Mouse (Mus musculus) heart, adult 2 months (tissue): Measurements from ENCODE around the gene Slc9a3r1. TPM values are rescaled to one million over a fixed set of nuclear protein-coding genes. Genes with fewer than 3 reads are reported as not detected.

Experiments used
- DNase-seq, 2 experiments: peaks; one replicate each; pipeline ENCODE4 v3.0.0; 2021
- H3K27ac ChIP-seq: fragments of 200-600 bp; 2 replicates; pipeline ENCODE4 v1.8.1; 2022
- H3K27me3 ChIP-seq: fragments of 200-500 bp; 2 replicates; pipeline ENCODE4 v1.6.1; 2012; ENCODE audit warnings: mild to moderate bottlenecking, low read length, inconsistent platforms, mixed read lengths; ENCODE audit not compliant: control insufficient read depth, insufficient read depth
- H3K36me3 ChIP-seq: fragments of 200-500 bp; 2 replicates; pipeline ENCODE4 v1.6.1; 2012; ENCODE audit warnings: low read length, inconsistent platforms; ENCODE audit not compliant: control insufficient read depth, insufficient read depth
- H3K4me1 ChIP-seq: fragments of 200-500 bp; 2 replicates; pipeline ENCODE4 v1.6.1; 2011; ENCODE audit warnings: low read length; ENCODE audit not compliant: control insufficient read depth, insufficient read depth
- H3K4me3 ChIP-seq: fragments of 200-600 bp; 2 replicates; pipeline ENCODE4 v1.8.1; 2022
- H3K79me2 ChIP-seq: fragments of 200-500 bp; replicated peaks from 2 replicates; pipeline ENCODE4 v1.6.1; 2012; ENCODE audit warnings: mild to moderate bottlenecking, inconsistent platforms, low read length, moderate library complexity, mixed read lengths; ENCODE audit not compliant: control insufficient read depth, insufficient read depth
- H3K9ac ChIP-seq: fragments of 200-500 bp; 2 replicates; pipeline ENCODE4 v1.6.1; 2012; ENCODE audit warnings: low read depth, mild to moderate bottlenecking, control low read depth, inconsistent platforms, low read length, mixed read lengths
- CTCF ChIP-seq: fragments of 200-600 bp; IDR thresholded peaks from 2 replicates; pipeline ENCODE4 v1.8.1; 2022; ENCODE audit warnings: antibody characterized with exemption, mild to moderate bottlenecking, moderate library complexity
- EP300 ChIP-seq: fragments of 200-500 bp; IDR thresholded peaks from 2 replicates; pipeline ENCODE4 v1.6.1; 2011; ENCODE audit warnings: low read depth, low read length, control low read depth; ENCODE audit not compliant: insufficient read depth
- POLR2A ChIP-seq: fragments of 200-500 bp; IDR thresholded peaks from 2 replicates; pipeline ENCODE4 v1.6.1; 2011; ENCODE audit warnings: mild to moderate bottlenecking, low read depth, low read length, control low read depth; ENCODE audit not compliant: insufficient read depth
- WGBS: fragments of 180-500 bp; shearing (Covaris S2); methylation state at CpG from one replicate; pipeline ENCODE4 v1.1.7; 2018; 5-methylcytosine and 5-hydroxymethylcytosine counted together
- intact Hi-C: fragments of 180-260 bp; cut with DNase I; formaldehyde crosslinking; loops from one replicate; pipeline ENCODE4 v1.15.1; 2025
- polyA plus RNA-seq: library from polyadenylated mRNA; depleted of rRNA; stranded (reverse); fragments of >200 nt; gene quantifications from 2 replicates; pipeline ENCODE4 v1.2.3, GENCODE M21; 2012
- total RNA-seq, 2 experiments: library from RNA; stranded (reverse); gene quantifications; 2 replicates each; pipeline ENCODE4 v1.2.3; 2021

Slc9a3r1 gene
- total and polyA plus RNA-seq, 3 experiments: 8.1 to 10.1 (median 9.7) TPM

GRCm38 (mm10) chr11:115153699-115154292 is 9.3 kb upstream of the Slc9a3r1 start:
- no peaks in the 10 kb centered on the region for H3K36me3 ChIP-seq
- H3K4me3 ChIP-seq: peak overlapping the region; percentile 19; the same call in 1 of the 2 replicates
- H3K9ac ChIP-seq: no peak overlapping the region
- no peaks in the 10 kb centered on the region; the same call in 1 of the 2 replicates for H3K4me1 ChIP-seq
- TF ChIP-seq POLR2A (peak; percentile 39; the same call in 1 of the 2 replicates), EP300 (0 out of 2 replicates have a peak, but pooled peaks have one; percentile 18), CTCF (peak; percentile 89)
- 0 out of 2 replicates have a peak, but pooled peaks cover 3% of the 10 kb centered on the region for H3K27me3 ChIP-seq
- intact Hi-C loops: loop anchor here (1.0 kb wide), 1 partner anchor 70 kb away; no protein-coding TSS in a partner anchor
- H3K79me2 ChIP-seq: no peaks in the 10 kb centered on the region
- no peak overlapping the region; the same call in 1 of the 2 replicates for H3K27ac ChIP-seq
- DNase-seq: peak; percentile 83 to 85
- WGBS: under 1% methylated on average over 35 of the region's 35 CpGs

- Histone ChIP-seq H3K79me2 (no peaks in the 10 kb centered on the region), H3K4me3 (no peak overlapping the region), H3K27ac (no peak overlapping the region), H3K27me3 (0 out of 2 replicates have a peak, but pooled peaks cover 3% of the 10 kb centered on the region), H3K4me1 (no peaks in the 10 kb centered on the region; the same call in 1 of the 2 replicates), H3K9ac (no peak overlapping the region), H3K36me3 (no peaks in the 10 kb centered on the region)
- TF ChIP-seq CTCF (no peak), EP300 (no peak), POLR2A (no peak)
- no peak for DNase-seq
- 21% methylated on average over 5 of the region's 5 CpGs for WGBS
- intact Hi-C loops: no loop called here
Observed at GRCm38 (mm10) chr11:115155053-115155634, 8.0 kb upstream of the Slc9a3r1 start.

DNA sequence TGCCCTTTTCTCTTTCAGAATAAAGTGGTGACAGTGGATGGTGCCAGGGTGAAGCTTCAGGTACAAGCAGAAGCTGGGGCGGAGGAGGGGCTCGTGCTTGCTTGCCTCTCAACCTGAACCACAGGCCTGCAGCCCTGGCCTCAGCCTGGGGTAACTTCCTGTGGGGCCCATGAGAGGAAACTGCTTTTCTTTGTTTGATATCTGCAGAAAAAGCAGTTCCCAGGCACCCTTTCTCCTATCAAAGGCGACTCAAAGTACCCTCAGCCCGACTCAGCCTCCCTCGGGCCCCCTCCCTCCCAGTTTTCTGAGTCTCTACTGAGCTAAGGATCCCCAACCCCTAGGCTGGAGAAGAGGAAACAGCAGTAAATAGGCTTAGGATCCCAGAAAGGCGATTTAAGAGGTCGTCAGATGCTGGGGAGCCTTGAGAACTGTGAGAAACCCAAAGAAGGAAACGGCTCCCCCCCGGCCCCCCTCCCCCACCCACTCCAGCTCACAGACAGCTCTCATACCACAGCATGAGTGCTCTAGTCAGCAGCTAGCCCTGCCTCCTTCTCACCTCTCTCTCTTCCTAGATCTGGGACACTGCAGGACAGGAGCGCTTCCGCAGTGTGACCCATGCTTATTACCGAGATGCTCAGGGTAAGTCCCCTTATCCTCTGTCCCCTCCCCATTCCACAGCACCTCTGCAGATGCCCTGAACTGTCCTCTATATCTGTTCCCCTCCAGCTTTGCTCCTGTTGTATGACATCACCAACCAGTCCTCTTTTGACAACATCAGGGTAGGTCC is 5.0 kb upstream of the Slc9a3r1 start:
- no peak for DNase-seq
- intact Hi-C loops: no loop called here
- Histone ChIP-seq H3K9ac (no peak overlapping the region), H3K4me1 (no peaks in the 10 kb centered on the region), H3K4me3 (no peak overlapping the region), H3K27me3 (0 out of 2 replicates have a peak, but pooled peaks cover 1% of the 10 kb centered on the region), H3K27ac (no peak overlapping the region; the same call in 1 of the 2 replicates), H3K79me2 (no peaks in the 10 kb centered on the region), H3K36me3 (no peaks in the 10 kb centered on the region)
- no peak for TF ChIP-seq EP300
- no peak for TF ChIP-seq POLR2A
- TF ChIP-seq CTCF: no peak
- WGBS: 21% methylated on average over 12 of the region's 12 CpGs

DNA sequence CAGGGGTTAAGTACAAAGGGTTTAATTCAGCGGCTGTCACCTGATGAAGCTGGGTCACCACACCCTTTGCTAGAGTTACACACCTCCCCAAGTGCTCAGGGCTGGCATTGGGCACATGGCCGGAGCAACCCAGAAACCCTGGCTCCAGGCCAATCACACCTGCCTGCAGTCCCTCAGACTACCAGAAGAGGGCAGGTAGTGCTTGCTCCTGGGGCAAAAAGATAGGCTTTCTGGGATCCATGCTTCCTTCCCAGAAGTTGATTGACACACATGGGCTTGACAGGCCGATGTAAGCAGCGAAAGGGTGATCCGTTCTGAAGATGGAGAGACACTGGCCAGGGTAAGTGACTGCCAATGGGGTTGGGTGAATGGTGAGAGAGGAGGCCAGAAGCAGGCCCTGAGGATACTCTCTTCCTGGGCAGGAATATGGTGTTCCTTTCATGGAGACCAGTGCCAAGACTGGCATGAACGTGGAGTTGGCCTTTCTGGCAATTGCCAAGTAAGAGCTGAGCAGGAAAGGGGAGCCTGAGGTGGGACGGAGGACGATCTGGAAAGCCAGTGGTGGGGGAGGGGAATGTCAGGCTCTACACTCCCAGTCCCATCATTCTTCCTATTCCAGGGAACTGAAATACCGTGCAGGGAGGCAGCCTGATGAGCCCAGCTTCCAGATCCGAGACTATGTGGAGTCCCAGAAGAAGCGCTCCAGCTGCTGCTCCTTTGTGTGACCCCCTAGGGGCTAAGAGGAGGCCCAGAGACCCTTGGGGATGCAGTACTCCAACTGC is 2.9 kb upstream of the Slc9a3r1 start:
- Histone ChIP-seq H3K79me2 (no peaks in the 10 kb centered on the region), H3K4me3 (no peak overlapping the region), H3K9ac (no peak overlapping the region), H3K27ac (no peak overlapping the region), H3K4me1 (peaks cover 4% of the 10 kb centered on the region), H3K36me3 (no peaks in the 10 kb centered on the region), H3K27me3 (no peaks in the 10 kb centered on the region)
- intact Hi-C loops: loop anchor here (2.0 kb wide), 1 partner anchor 111 kb away; no protein-coding TSS in a partner anchor
- DNase-seq: peak; percentile 77 to 88
- TF ChIP-seq POLR2A (no peak), EP300 (peak; percentile 42; the same call in 1 of the 2 replicates), CTCF (peak; percentile 90)
- WGBS: 64% methylated on average over 11 of the region's 11 CpGs

GRCm38 (mm10) chr11:115160883-115161577 is 2.1 kb upstream of the Slc9a3r1 start:
- H3K4me1 ChIP-seq: peaks cover 4% of the 10 kb centered on the region
- DNase-seq: peak; percentile 77 to 85
- WGBS: 30% methylated on average over 10 of the region's 10 CpGs
- H3K79me2 ChIP-seq: no peaks in the 10 kb centered on the region
- H3K9ac ChIP-seq: no peak overlapping the region
- no peaks in the 10 kb centered on the region for H3K27me3 ChIP-seq
- no peaks in the 10 kb centered on the region for H3K36me3 ChIP-seq
- H3K27ac ChIP-seq: no peak overlapping the region
- no peak overlapping the region for H3K4me3 ChIP-seq
- intact Hi-C loops: loop anchor here (1.0 to 2.0 kb wide), 2 partner anchors 21 to 110 kb away; no protein-coding TSS in a partner anchor
- TF ChIP-seq EP300 (no peak), CTCF (peak; percentile 98)
